Mouse (Mus musculus): ENCODE results near the gene Pnma1.

- TF ChIP-seq GATA1 (IDR thresholded peaks at IDR 0.05; ENCODE audit: low read depth, low read length), result no peak
- TF ChIP-seq CTCF (IDR thresholded peaks at IDR 0.05 in 2 of 3, conservative IDR thresholded peaks at IDR 0.05 in 1 of 3; ENCODE audit: control insufficient read depth in 1 of 3, insufficient read depth in 1 of 3, low read depth in 2 of 3, low read length in 3 of 3, poor library complexity in 1 of 3, severe bottlenecking in 1 of 3), result no peak
- TF ChIP-seq TBP (IDR thresholded peaks at IDR 0.05; ENCODE audit: low read depth, low read length), result peak; percentile 85
- peak; percentile 90 to 96 for TF ChIP-seq POLR2A (IDR thresholded peaks at IDR 0.05; ENCODE audit: control insufficient read depth in 1 of 2, insufficient read depth in 1 of 2, low read depth in 1 of 2, low read length in 2 of 2, poor library complexity in 1 of 2)
- peak; percentile 56 for TF ChIP-seq NRF1 (IDR thresholded peaks at IDR 0.05; ENCODE audit: insufficient read depth, low read depth, low read length, poor library complexity, severe bottlenecking)
- no peak for TF ChIP-seq EP300 (IDR thresholded peaks at IDR 0.05; ENCODE audit: low read depth in 1 of 2, low read length in 2 of 2)
- peak; percentile 73 for TF ChIP-seq ZNF384 (IDR thresholded peaks at IDR 0.05; ENCODE audit: low read depth, low read length)
- TF ChIP-seq SIN3A (IDR thresholded peaks at IDR 0.05; ENCODE audit: low read length), result peak; percentile 83
- peak; percentile 97 for TF ChIP-seq NELFE (IDR thresholded peaks at IDR 0.05; ENCODE audit: low read depth, low read length)
- no peak for TF ChIP-seq SMC3 (IDR thresholded peaks at IDR 0.05; ENCODE audit: low read depth, low read length)
- TF ChIP-seq POLR2AphosphoS2 (IDR thresholded peaks at IDR 0.05; ENCODE audit: low read length), result peak; percentile 86
- no peak for TF ChIP-seq GABPA (IDR thresholded peaks at IDR 0.05; ENCODE audit: low read depth, low read length)
- peak; percentile 92 for TF ChIP-seq ZMIZ1 (IDR thresholded peaks at IDR 0.05; ENCODE audit: low read depth, low read length)
- no peak for TF ChIP-seq MAFK (IDR thresholded peaks at IDR 0.05; ENCODE audit: borderline replicate concordance, low read depth, low read length)
These were observed 45.5 kb upstream of the Pnma1 start for GRCm38 (mm10) chr12:84193642-84194399.

All from MEL (cell line).